Comparison of ENCODE assay signal across 16 mouse cellular contexts in the genomic region with DNA sequence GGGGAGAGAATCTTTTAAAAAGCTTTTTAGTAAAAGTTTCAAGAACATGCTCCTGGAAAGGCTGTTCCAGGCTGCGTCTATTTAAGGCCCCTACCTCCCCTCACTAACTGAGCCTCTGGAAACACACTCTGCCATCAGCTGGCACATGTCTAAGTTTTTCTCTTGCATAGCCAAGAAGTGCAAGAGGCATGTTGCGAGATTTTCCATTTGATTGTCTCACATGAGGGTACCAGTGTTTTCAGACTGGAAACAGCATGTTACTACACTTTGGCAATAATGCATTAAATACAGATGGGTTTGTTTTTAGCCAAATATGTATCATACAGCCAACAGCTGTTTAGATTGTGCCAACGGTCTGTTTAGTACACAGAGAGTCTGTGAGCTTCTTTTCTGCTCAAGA.
"Had no signal": no experiment of that assay in that cellular context is flagged by ENCODE, and none has a peak within 500 bp of the region (broad histone marks: within the 10 kb centered on the region; RNA-seq: fewer than 3 reads in every experiment).

No protein-coding gene starts in this region.

- H3K9me3 ChIP-seq: limb, embryonic 10.5 days; liver, embryonic 15.5 days; lung, embryonic 15.5 days; megakaryocyte, embryonic 14.5 days; midbrain, embryonic 12.5 days; stomach, embryonic 15.5 days had no signal

- H3K36me3 ChIP-seq: limb, embryonic 10.5 days; liver, embryonic 15.5 days; lung, embryonic 15.5 days; midbrain, embryonic 12.5 days; stomach, embryonic 15.5 days had no signal

- H3K9ac ChIP-seq: liver, embryonic 15.5 days; lung, embryonic 15.5 days; midbrain, embryonic 12.5 days; stomach, embryonic 15.5 days had no signal

- DNase-seq: kidney, postnatal 10 days; kidney, postnatal 4 days; lung, postnatal 14 days; right cerebral cortex, postnatal 14 days; thymus, postnatal 36 days had no signal

- H3K4me3 ChIP-seq: layer of hippocampus, adult 2 months; left cerebral cortex, adult 2 months; limb, embryonic 10.5 days; liver, embryonic 15.5 days; lung, embryonic 15.5 days; megakaryocyte, embryonic 14.5 days; midbrain, embryonic 12.5 days; stomach, embryonic 15.5 days had no signal

- H3K27ac ChIP-seq: layer of hippocampus, adult 2 months; left cerebral cortex, adult 2 months; limb, embryonic 10.5 days; liver, embryonic 15.5 days; lung, embryonic 15.5 days; macrophage; midbrain, embryonic 12.5 days; stomach, embryonic 15.5 days had no signal

- H3K27me3 ChIP-seq: liver, embryonic 15.5 days; lung, embryonic 15.5 days; megakaryocyte, embryonic 14.5 days; midbrain, embryonic 12.5 days; stomach, embryonic 15.5 days had no signal

- H3K4me2 ChIP-seq: liver, embryonic 11.5 days; liver, embryonic 15.5 days; lung, embryonic 15.5 days; midbrain, embryonic 12.5 days; stomach, embryonic 15.5 days had no signal

- H3K4me1 ChIP-seq: limb, embryonic 10.5 days; liver, embryonic 15.5 days; lung, embryonic 15.5 days; megakaryocyte, embryonic 14.5 days; stomach, embryonic 15.5 days had no signal

- ATAC-seq: midbrain, embryonic 16.5 days had no signal
